Mouse (Mus musculus): ENCODE results near the gene Dcaf11. TPM values are rescaled to one million over a fixed set of nuclear protein-coding genes. Genes with fewer than 3 reads are reported as not detected.

Gene Dcaf11
- polyA plus RNA-seq, 1 experiment from 2014 or later = 72.6 TPM

GRCm38 (mm10) chr14:55536116-55536745 is 23.6 kb upstream of the Dcaf11 start:
- H3K4me2 ChIP-seq = no peak overlapping the region
- no peaks in the 10 kb centered on the region for H3K36me3 ChIP-seq
- peaks cover 10% of the 10 kb centered on the region for H3K4me1 ChIP-seq
- no peak overlapping the region for H3K27ac ChIP-seq
- no peak for ATAC-seq (ENCODE audit: borderline replicate concordance, extremely low read depth, low FRiP score, low TSS enrichment)
- no peak overlapping the region for H3K4me3 ChIP-seq
- no peak overlapping the region for H3K9ac ChIP-seq
- 46% methylated on average over 6 of the region's 6 CpGs for WGBS
- no peaks in the 10 kb centered on the region for H3K27me3 ChIP-seq
- H3K9me3 ChIP-seq = no peaks in the 10 kb centered on the region

GRCm38 (mm10) chr14:55540067-55540786 is 19.6 kb upstream of the Dcaf11 start, which contains the start of gene Pck2:
Gene Pck2, plus strand, starts transcription at chr14:55540266.
- peak within 1 kb of the TSS; percentile 80 for H3K4me2 ChIP-seq
- H3K4me1 ChIP-seq = peaks cover 22% of the 10 kb centered on the region
- peaks cover 28% of the 10 kb centered on the region for H3K36me3 ChIP-seq
- peak; percentile 96 for ATAC-seq (ENCODE audit: borderline replicate concordance, extremely low read depth, low FRiP score, low TSS enrichment)
- H3K9me3 ChIP-seq = no peaks in the 10 kb centered on the region
- 0% methylated on average over 31 of the region's 32 CpGs for WGBS
- H3K27ac ChIP-seq = peak within 1 kb of the TSS; percentile 97
- no peaks in the 10 kb centered on the region for H3K27me3 ChIP-seq
- peak within 1 kb of the TSS; percentile 62 for H3K9ac ChIP-seq
- H3K4me3 ChIP-seq = peak within 1 kb of the TSS; percentile 73

DNA sequence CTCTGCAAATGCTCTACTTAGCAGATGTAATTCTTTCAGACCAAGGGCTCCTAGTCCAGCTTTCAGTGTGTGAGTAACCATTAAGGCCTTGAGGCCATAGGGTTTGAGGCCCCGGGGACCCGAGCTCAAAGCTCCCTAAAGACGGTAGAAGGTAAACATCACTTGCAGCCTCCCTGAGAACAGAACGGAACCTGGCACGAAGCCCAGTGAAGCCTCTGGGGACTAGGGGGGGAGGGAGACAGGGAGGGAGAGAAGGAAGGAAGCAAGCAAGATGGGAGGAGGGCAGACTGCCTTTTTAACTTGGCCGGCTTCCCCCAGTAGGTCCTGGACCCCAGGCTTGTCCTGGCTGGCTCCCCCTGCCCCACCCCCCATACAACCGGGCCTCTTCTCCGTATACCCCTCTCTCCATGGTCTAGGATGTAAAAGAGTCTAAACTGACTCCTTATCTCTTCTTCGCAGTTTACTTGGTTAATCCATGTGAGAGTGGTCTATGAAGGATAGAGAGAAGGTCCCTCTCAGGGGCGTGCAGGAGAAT is 19.0 kb upstream of the Dcaf11 start:
- Histone ChIP-seq H3K27ac (peak overlapping the region; percentile 97), H3K36me3 (peaks cover 33% of the 10 kb centered on the region), H3K9me3 (no peaks in the 10 kb centered on the region), H3K4me2 (peak overlapping the region; percentile 80), H3K4me1 (peaks cover 22% of the 10 kb centered on the region), H3K9ac (peak overlapping the region; percentile 62), H3K4me3 (peak overlapping the region; percentile 73), H3K27me3 (no peaks in the 10 kb centered on the region)
- peak; percentile 76 for ATAC-seq (ENCODE audit: borderline replicate concordance, extremely low read depth, low FRiP score, low TSS enrichment)
- WGBS = 1% methylated on average over 10 of the region's 10 CpGs

GRCm38 (mm10) chr14:55542268-55542667 is 17.5 kb upstream of the Dcaf11 start:
- Histone ChIP-seq H3K4me2 (no peak overlapping the region), H3K4me1 (peaks cover 22% of the 10 kb centered on the region), H3K27ac (no peak overlapping the region), H3K27me3 (no peaks in the 10 kb centered on the region), H3K9me3 (no peaks in the 10 kb centered on the region), H3K36me3 (peaks cover 45% of the 10 kb centered on the region), H3K4me3 (no peak overlapping the region), H3K9ac (no peak overlapping the region)
- no peak for ATAC-seq (ENCODE audit: borderline replicate concordance, extremely low read depth, low FRiP score, low TSS enrichment)
- 96% methylated on average over 12 of the region's 12 CpGs for WGBS

DNA sequence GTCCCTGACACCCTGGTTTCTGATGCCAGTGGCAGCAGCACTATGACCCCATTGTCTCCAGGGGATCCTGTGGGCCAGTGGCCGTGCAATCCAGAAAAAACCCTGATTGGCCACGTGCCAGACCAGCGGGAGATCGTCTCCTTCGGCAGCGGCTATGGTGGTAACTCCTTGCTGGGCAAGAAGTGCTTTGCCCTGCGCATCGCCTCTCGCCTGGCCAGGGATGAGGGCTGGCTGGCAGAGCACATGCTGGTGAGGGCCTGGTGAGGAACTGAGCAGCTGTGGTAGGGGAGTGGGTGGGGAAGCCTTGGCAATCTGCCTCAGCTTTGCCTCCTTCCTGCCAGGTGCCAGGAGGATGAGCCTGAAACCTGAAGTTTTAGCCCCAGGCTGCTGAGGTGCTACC is 15.5 kb upstream of the Dcaf11 start:
- no peak overlapping the region for H3K9ac ChIP-seq
- H3K27me3 ChIP-seq = no peaks in the 10 kb centered on the region
- 62% methylated on average over 9 of the region's 9 CpGs for WGBS
- no peak overlapping the region for H3K27ac ChIP-seq
- no peak overlapping the region for H3K4me2 ChIP-seq
- H3K9me3 ChIP-seq = no peaks in the 10 kb centered on the region
- H3K36me3 ChIP-seq = peaks cover 66% of the 10 kb centered on the region
- ATAC-seq (ENCODE audit: borderline replicate concordance, extremely low read depth, low FRiP score, low TSS enrichment) = no peak
- H3K4me3 ChIP-seq = no peak overlapping the region
- peaks cover 22% of the 10 kb centered on the region for H3K4me1 ChIP-seq

DNA sequence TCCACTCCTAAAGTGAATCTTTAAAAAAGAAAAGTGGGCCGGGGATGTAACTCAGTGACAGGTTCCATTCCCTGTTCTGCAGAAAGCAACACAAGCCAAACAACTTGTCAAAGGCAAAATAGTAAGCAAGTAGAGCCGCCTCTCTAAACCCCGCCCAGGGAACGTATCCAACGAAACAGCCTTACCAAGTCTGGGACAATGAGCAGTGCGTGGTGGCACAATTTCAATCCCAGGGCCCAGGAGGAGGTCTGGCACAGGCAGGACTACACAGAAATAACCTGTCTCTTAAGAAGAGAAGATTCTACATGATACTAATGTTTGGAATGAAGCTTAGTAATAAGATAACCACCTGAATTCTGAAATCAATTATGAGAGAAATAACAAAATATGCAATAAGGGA is 9.6 kb upstream of the Dcaf11 start:
- Histone ChIP-seq H3K9me3 (no peaks in the 10 kb centered on the region), H3K4me1 (no peaks in the 10 kb centered on the region), H3K36me3 (peaks cover 48% of the 10 kb centered on the region), H3K9ac (no peak overlapping the region), H3K27me3 (no peaks in the 10 kb centered on the region), H3K4me2 (no peak overlapping the region), H3K27ac (no peak overlapping the region), H3K4me3 (no peak overlapping the region)
- WGBS = 88% methylated on average over 6 of the region's 6 CpGs
- ATAC-seq (ENCODE audit: borderline replicate concordance, extremely low read depth, low FRiP score, low TSS enrichment) = no peak

DNA sequence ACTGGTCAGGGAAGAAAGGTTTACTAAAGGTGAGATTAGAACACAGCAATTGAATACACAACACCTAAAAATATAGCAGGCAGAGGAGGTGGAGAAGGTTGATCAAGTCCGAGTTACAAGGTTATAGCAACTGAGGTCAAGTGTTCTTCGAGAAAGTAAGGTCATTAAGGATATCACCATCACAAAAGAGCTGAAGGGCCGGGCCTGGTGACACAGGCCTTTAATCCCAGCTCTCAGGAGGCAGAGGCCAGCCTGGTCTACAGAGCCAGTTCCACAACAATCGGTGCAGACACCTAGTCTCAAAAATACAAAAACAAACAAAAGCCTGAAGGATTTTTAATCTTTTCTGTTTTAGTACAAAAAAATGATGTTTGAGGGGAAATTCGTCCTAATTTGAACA is 8.5 kb upstream of the Dcaf11 start:
- Histone ChIP-seq H3K27me3 (no peaks in the 10 kb centered on the region), H3K36me3 (peaks cover 38% of the 10 kb centered on the region), H3K9ac (no peak overlapping the region), H3K4me2 (no peak overlapping the region), H3K4me1 (no peaks in the 10 kb centered on the region), H3K27ac (no peak overlapping the region), H3K9me3 (no peaks in the 10 kb centered on the region), H3K4me3 (no peak overlapping the region)
- ATAC-seq (ENCODE audit: borderline replicate concordance, extremely low read depth, low FRiP score, low TSS enrichment) = no peak
- WGBS = 64% methylated on average over 5 of the region's 5 CpGs

GRCm38 (mm10) chr14:55551794-55552193 is 8.0 kb upstream of the Dcaf11 start:
- peaks cover 34% of the 10 kb centered on the region for H3K36me3 ChIP-seq
- no peaks in the 10 kb centered on the region for H3K9me3 ChIP-seq
- H3K27me3 ChIP-seq = no peaks in the 10 kb centered on the region
- H3K4me1 ChIP-seq = no peaks in the 10 kb centered on the region
- H3K9ac ChIP-seq = no peak overlapping the region
- H3K27ac ChIP-seq = no peak overlapping the region
- no peak overlapping the region for H3K4me3 ChIP-seq
- no peak for ATAC-seq (ENCODE audit: borderline replicate concordance, extremely low read depth, low FRiP score, low TSS enrichment)
- H3K4me2 ChIP-seq = no peak overlapping the region
- 88% methylated on average over 8 of the region's 8 CpGs for WGBS

- peaks cover 7% of the 10 kb centered on the region; the same call in 1 of the 2 replicates for H3K36me3 ChIP-seq
Observed at GRCm38 (mm10) chr14:55554635-55555034, 5.2 kb upstream of the Dcaf11 start.

DNA sequence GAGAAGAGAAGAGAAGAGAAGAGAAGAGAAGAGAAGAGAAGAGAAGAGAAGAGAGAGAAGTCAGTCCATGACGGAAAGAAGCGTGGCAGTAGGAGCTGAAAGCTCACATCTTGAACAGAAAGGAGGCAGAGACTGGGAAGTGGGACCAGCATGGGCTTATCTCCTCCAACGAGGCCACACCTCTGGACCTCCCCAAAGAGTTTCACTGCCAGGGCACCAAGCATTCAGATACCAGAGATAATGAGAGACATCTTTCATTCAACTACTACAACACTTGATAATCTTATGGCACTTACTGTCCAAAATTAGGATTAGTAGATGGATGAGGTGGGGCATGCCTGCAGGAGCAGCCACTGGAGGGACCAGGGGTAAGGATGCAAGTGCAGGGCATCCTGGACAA is 4.0 kb upstream of the Dcaf11 start:
- Histone ChIP-seq H3K9ac (no peak overlapping the region), H3K27me3 (no peaks in the 10 kb centered on the region), H3K4me2 (no peak overlapping the region), H3K36me3 (no peaks in the 10 kb centered on the region), H3K9me3 (no peaks in the 10 kb centered on the region), H3K4me3 (no peak overlapping the region), H3K4me1 (peaks cover 11% of the 10 kb centered on the region), H3K27ac (no peak overlapping the region)
- 65% methylated on average over 3 of the region's 3 CpGs for WGBS
- ATAC-seq (ENCODE audit: borderline replicate concordance, extremely low read depth, low FRiP score, low TSS enrichment) = no peak

More at GRCm38 (mm10) chr14:55554635-55555034, 5.2 kb upstream of the Dcaf11 start:
- H3K4me1 ChIP-seq = peaks cover 11% of the 10 kb centered on the region
- H3K4me2 ChIP-seq = no peak overlapping the region
- no peak overlapping the region for H3K9ac ChIP-seq
- no peaks in the 10 kb centered on the region for H3K9me3 ChIP-seq
- no peaks in the 10 kb centered on the region for H3K27me3 ChIP-seq
- no peak overlapping the region for H3K27ac ChIP-seq
- ATAC-seq (ENCODE audit: borderline replicate concordance, extremely low read depth, low FRiP score, low TSS enrichment) = no peak
- no peak overlapping the region for H3K4me3 ChIP-seq

- no peak for ATAC-seq (ENCODE audit: borderline replicate concordance, extremely low read depth, low FRiP score, low TSS enrichment)
- Histone ChIP-seq H3K4me3 (no peak overlapping the region), H3K4me1 (peaks cover 22% of the 10 kb centered on the region), H3K9ac (no peak overlapping the region), H3K9me3 (no peaks in the 10 kb centered on the region), H3K27ac (peak overlapping the region; percentile 41; the same call in 1 of the 2 replicates), H3K27me3 (no peaks in the 10 kb centered on the region), H3K4me2 (no peak overlapping the region), H3K36me3 (no peaks in the 10 kb centered on the region)
- WGBS = 18% methylated on average over 5 of the region's 5 CpGs
Observed at GRCm38 (mm10) chr14:55557003-55557402, 2.8 kb upstream of the Dcaf11 start.

DNA sequence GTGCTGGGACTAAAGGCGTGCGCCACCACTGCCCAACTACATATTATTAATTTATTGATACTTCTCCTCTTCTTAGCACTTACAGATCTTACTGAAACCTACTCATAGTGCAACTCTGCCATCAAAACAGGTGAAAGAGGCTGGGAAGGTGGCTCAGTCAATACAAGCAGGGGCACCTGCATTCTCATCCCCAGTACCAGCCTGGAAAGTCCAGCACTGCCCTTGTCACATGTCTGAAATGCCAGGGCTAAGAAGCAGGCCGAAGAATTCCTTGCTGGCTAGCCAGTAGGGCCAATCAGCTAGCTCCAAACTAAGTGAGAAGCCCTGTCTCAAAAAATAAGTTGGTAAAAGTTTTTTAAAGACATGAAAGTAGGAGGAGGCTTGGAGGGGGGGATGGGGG is 2.2 kb upstream of the Dcaf11 start:
- WGBS = 77% methylated on average over 3 of the region's 3 CpGs
- peak overlapping the region; percentile 41; the same call in 1 of the 2 replicates for H3K27ac ChIP-seq

More for the DNA sequence above, 2.2 kb upstream of the Dcaf11 start:
- H3K36me3 ChIP-seq = no peaks in the 10 kb centered on the region
- H3K27me3 ChIP-seq = no peaks in the 10 kb centered on the region
- no peak for ATAC-seq (ENCODE audit: borderline replicate concordance, extremely low read depth, low FRiP score, low TSS enrichment)
- H3K4me3 ChIP-seq = no peak overlapping the region
- H3K9ac ChIP-seq = no peak overlapping the region
- peaks cover 25% of the 10 kb centered on the region for H3K4me1 ChIP-seq
- H3K9me3 ChIP-seq = no peaks in the 10 kb centered on the region
- no peak overlapping the region for H3K4me2 ChIP-seq

Data from lung, embryonic 15.5 days (tissue).